ENCODE assay signal across 27 mouse cellular contexts in the genomic region with DNA sequence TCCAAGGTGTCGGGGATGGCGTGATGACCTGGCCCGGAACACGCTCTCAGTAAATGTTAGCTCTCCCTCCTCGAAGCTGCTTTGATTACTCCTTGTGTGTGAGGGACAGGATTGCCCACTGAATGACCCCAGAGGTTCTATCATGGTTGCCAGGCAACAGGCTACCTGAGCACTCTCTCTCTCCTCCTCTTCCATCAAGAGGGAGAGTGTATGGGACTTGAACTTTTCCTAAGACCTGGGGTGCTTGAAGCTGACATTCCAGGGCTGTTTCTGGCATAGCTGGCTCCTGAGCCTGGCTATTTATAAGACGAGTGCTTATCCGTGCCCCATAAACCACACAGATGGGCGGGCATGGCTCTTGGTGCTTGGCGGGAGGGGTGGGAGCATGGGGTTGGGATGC. TPM values are rescaled to one million over a fixed set of nuclear protein-coding genes. Genes with fewer than 3 reads are reported as not detected.
"Had no signal": no experiment of that assay in that cellular context is flagged by ENCODE, and none has a peak within 500 bp of the region (broad histone marks: within the 10 kb centered on the region; RNA-seq: fewer than 3 reads in every experiment).

No protein-coding gene starts in this region.

- H3K9ac ChIP-seq: heart, embryonic 13.5 days; heart, embryonic 15.5 days; hindbrain, embryonic 13.5 days; hindbrain, embryonic 15.5 days; kidney, embryonic 15.5 days; limb, embryonic 13.5 days; limb, embryonic 15.5 days had no signal

- H3K4me1 ChIP-seq: hindbrain, embryonic 13.5 days; hindbrain, embryonic 15.5 days; kidney, embryonic 15.5 days; limb, embryonic 13.5 days; limb, embryonic 15.5 days had no signal

- H3K36me3 ChIP-seq: heart, embryonic 13.5 days; heart, embryonic 15.5 days; hindbrain, embryonic 13.5 days; hindbrain, embryonic 15.5 days; kidney, embryonic 15.5 days; limb, embryonic 13.5 days; limb, embryonic 15.5 days had no signal

- H3K27me3 ChIP-seq: heart, embryonic 13.5 days; heart, embryonic 15.5 days; hindbrain, embryonic 13.5 days; hindbrain, embryonic 15.5 days; limb, embryonic 13.5 days; limb, embryonic 15.5 days had no signal

- DNase-seq: gastrocnemius, postnatal 14 days; gastrocnemius, postnatal 36 days; heart, adult 11 months; heart, adult 2 months; heart, postnatal 14 days; heart, postnatal 36 days; kidney, adult 11 months; kidney, adult 2 months; kidney, adult 9 months; kidney, postnatal 14 days; kidney, postnatal 36 days; layer of hippocampus, adult 9-11 months; layer of hippocampus, postnatal 36 days; left cerebral cortex, postnatal 4 days had no signal

- H3K9me3 ChIP-seq: heart, embryonic 13.5 days; heart, embryonic 15.5 days; hindbrain, embryonic 15.5 days; kidney, embryonic 15.5 days; limb, embryonic 13.5 days; limb, embryonic 15.5 days had no signal

- H3K4me3 ChIP-seq: heart, adult 2 months; heart, embryonic 13.5 days; heart, embryonic 15.5 days; hindbrain, embryonic 13.5 days; hindbrain, embryonic 15.5 days; kidney, embryonic 15.5 days; limb, embryonic 13.5 days; limb, embryonic 15.5 days had no signal

- H3K4me2 ChIP-seq: heart, embryonic 11.5 days; heart, embryonic 13.5 days; heart, embryonic 15.5 days; hindbrain, embryonic 13.5 days; hindbrain, embryonic 15.5 days; kidney, embryonic 15.5 days; limb, embryonic 13.5 days; limb, embryonic 15.5 days had no signal

- ATAC-seq: hindbrain, postnatal 0 days; intestine, embryonic 16.5 days had no signal

- H3K27ac ChIP-seq: heart, adult 2 months; heart, embryonic 13.5 days; heart, embryonic 15.5 days; hindbrain, embryonic 13.5 days; hindbrain, embryonic 15.5 days; hindbrain, postnatal 0 days; kidney, embryonic 15.5 days; kidney, postnatal 0 days; limb, embryonic 13.5 days; limb, embryonic 15.5 days had no signal

RNA-seq across cellular contexts. Expression of a gene that starts 30.0 kb away (rescaled TPM):
- polyA plus RNA-seq: hindbrain, postnatal 0 days; intestine, embryonic 14.5 days; kidney, adult 2 months; kidney, embryonic 15.5 days; kidney, postnatal 0 days; large intestine, adult 2 months; limb, embryonic 13.5 days; limb, embryonic 15.5 days had no signal
